Mouse (Mus musculus) heart, postnatal 14 days (tissue): ENCODE measurements at regions not wholly inside any gene's neighbourhood (a gene's known extent, or its start where the extent isn't known, plus 50 kb on each side); places are given as distances from the start of the nearest gene placed in this dataset.

ENCODE experiments used
- DNase-seq, 2 experiments: peaks; one replicate each; pipeline ENCODE4 v3.0.0; 2021 to 2022
- intact Hi-C: fragments of 180-260 bp; cut with DNase I; formaldehyde crosslinking; loops from one replicate; pipeline ENCODE4 v1.15.1; 2025

- intact Hi-C loops = no loop called here
- DNase-seq = no peak
Measured at GRCm38 (mm10) chr5:111789904-111790303, 56.2 kb downstream of the Gm26897 start.

GRCm38 (mm10) chr5:111790527-111790926 lies 56.8 kb downstream of the Gm26897 start:
- intact Hi-C loops = no loop called here
- peak in 1 of 2 experiments; percentile 23 for DNase-seq

- DNase-seq = no peak
- intact Hi-C loops = no loop called here
Measured at GRCm38 (mm10) chr5:111791089-111791561, 57.4 kb downstream of the Gm26897 start.

- DNase-seq = no peak
- intact Hi-C loops = no loop called here
Measured at GRCm38 (mm10) chr5:111792746-111793145, 59.0 kb downstream of the Gm26897 start.

GRCm38 (mm10) chr5:111793178-111793577 lies 59.5 kb downstream of the Gm26897 start:
- no peak for DNase-seq
- intact Hi-C loops = no loop called here

GRCm38 (mm10) chr5:111796889-111797288 lies 63.2 kb downstream of the Gm26897 start:
- DNase-seq = no peak
- intact Hi-C loops = no loop called here

GRCm38 (mm10) chr5:111799700-111800311 lies 66.1 kb downstream of the Gm26897 start:
- intact Hi-C loops = no loop called here
- DNase-seq = peak; percentile 82

- intact Hi-C loops = no loop called here
- DNase-seq = peak in 1 of 2 experiments; percentile 20
Measured at GRCm38 (mm10) chr5:111800511-111800910, 66.8 kb downstream of the Gm26897 start.

GRCm38 (mm10) chr5:111801051-111801450 lies 67.3 kb downstream of the Gm26897 start:
- DNase-seq = no peak
- intact Hi-C loops = no loop called here

- DNase-seq = peak in 1 of 2 experiments; percentile 36
- intact Hi-C loops = no loop called here
Measured at GRCm38 (mm10) chr5:111804542-111804941, 70.8 kb downstream of the Gm26897 start.

- intact Hi-C loops = no loop called here
- DNase-seq = no peak
Measured at GRCm38 (mm10) chr5:111805150-111805549, 71.4 kb downstream of the Gm26897 start.

- intact Hi-C loops = no loop called here
- no peak for DNase-seq
Measured at GRCm38 (mm10) chr5:111805761-111806191, 72.1 kb downstream of the Gm26897 start.

- intact Hi-C loops = no loop called here
- DNase-seq = peak; percentile 54 to 58
Measured at GRCm38 (mm10) chr5:111810079-111810808, 76.5 kb downstream of the Gm26897 start.

GRCm38 (mm10) chr5:111812581-111812980 lies 78.9 kb downstream of the Gm26897 start:
- intact Hi-C loops = no loop called here

GRCm38 (mm10) chr5:111813090-111813753 lies 79.5 kb downstream of the Gm26897 start:
- DNase-seq = peak in 1 of 2 experiments; percentile 47
- intact Hi-C loops = no loop called here

More at GRCm38 (mm10) chr5:111812581-111812980, 78.9 kb downstream of the Gm26897 start:
- DNase-seq = peak in 1 of 2 experiments; percentile 38

GRCm38 (mm10) chr5:111814893-111815760 lies 81.4 kb downstream of the Gm26897 start:
- peak in 1 of 2 experiments; percentile 29 for DNase-seq

GRCm38 (mm10) chr5:111820963-111821362 lies 87.2 kb downstream of the Gm26897 start:
- DNase-seq = no peak
- intact Hi-C loops = loop anchor here (5.0 kb wide), 1 partner anchor 404 kb away; the partner anchor contains the start of gene Mn1

More at GRCm38 (mm10) chr5:111814893-111815760, 81.4 kb downstream of the Gm26897 start:
- intact Hi-C loops = no loop called here

- DNase-seq = no peak
- intact Hi-C loops = loop anchor here (5.0 kb wide), 1 partner anchor 406 kb away; the partner anchor contains the start of gene Mn1
Measured at GRCm38 (mm10) chr5:111822882-111823281, 89.2 kb downstream of the Gm26897 start.

- DNase-seq = peak in 1 of 2 experiments; percentile 32
- intact Hi-C loops = loop anchor here (5.0 kb wide), 1 partner anchor 406 kb away; the partner anchor contains the start of gene Mn1
Measured at GRCm38 (mm10) chr5:111823420-111823819, 89.7 kb downstream of the Gm26897 start.

GRCm38 (mm10) chr5:111823842-111824241 lies 90.1 kb downstream of the Gm26897 start:
- intact Hi-C loops = loop anchor here (5.0 kb wide), 1 partner anchor 407 kb away; the partner anchor contains the start of gene Mn1
- DNase-seq = no peak
